Mouse (Mus musculus) stomach, embryonic 15.5 days (tissue): ENCODE results near the gene Utp15. TPM values are rescaled to one million over a fixed set of nuclear protein-coding genes. Genes with fewer than 3 reads are reported as not detected.

ENCODE experiments used
- ATAC-seq: fragments of 200-750 bp; cut with Nextera tagmentation; 2 replicates; pipeline ENCODE4 v1.8.0; 2017; ENCODE audit warnings: low read depth, moderate number of reproducible peaks, moderate TSS enrichment; ENCODE audit not compliant: insufficient read depth, low FRiP score
- H3K27ac ChIP-seq: fragments of 300-500 bp; sonication (generic); 2 replicates; pipeline ENCODE4 v1.5.1; 2015; ENCODE audit warnings: mild to moderate bottlenecking, inconsistent platforms
- H3K27me3 ChIP-seq: fragments of 300-500 bp; sonication (generic); replicated peaks from 2 replicates; pipeline ENCODE4 v1.6.1; 2015; ENCODE audit warnings: inconsistent platforms
- H3K36me3 ChIP-seq: fragments of 300-500 bp; sonication (generic); 2 replicates; pipeline ENCODE4 v1.6.1; 2015; ENCODE audit warnings: inconsistent platforms
- H3K4me1 ChIP-seq: fragments of 300-500 bp; sonication (generic); 2 replicates; pipeline ENCODE4 v1.6.1; 2015; ENCODE audit warnings: inconsistent platforms
- H3K4me2 ChIP-seq: fragments of 300-500 bp; sonication (generic); 2 replicates; pipeline ENCODE4 v1.6.1; 2015; ENCODE audit warnings: mild to moderate bottlenecking, inconsistent platforms
- H3K4me3 ChIP-seq: fragments of 300-500 bp; sonication (generic); replicated peaks from 2 replicates; pipeline ENCODE4 v1.5.1; 2015; ENCODE audit warnings: inconsistent platforms
- H3K9ac ChIP-seq: fragments of 300-500 bp; sonication (generic); 2 replicates; pipeline ENCODE4 v1.6.1; 2015; ENCODE audit warnings: inconsistent platforms
- H3K9me3 ChIP-seq: fragments of 300-500 bp; sonication (generic); 2 replicates; pipeline ENCODE4 v1.6.1; 2016; ENCODE audit warnings: inconsistent platforms
- WGBS: fragments of 180-500 bp; shearing (Covaris S2); methylation state at CpG from one replicate; pipeline ENCODE4 v1.1.7; 2015; 5-methylcytosine and 5-hydroxymethylcytosine counted together
- polyA plus RNA-seq: library from polyadenylated mRNA; unstranded; fragments of >200 nt; fragmentation: Nextera tagmentation; extraction: Ambion mirVana; gene quantifications from 2 replicates; pipeline ENCODE4 v1.2.1, GENCODE M21; 2015

Gene Utp15
- 30.1 TPM in 2 replicates for polyA plus RNA-seq

DNA sequence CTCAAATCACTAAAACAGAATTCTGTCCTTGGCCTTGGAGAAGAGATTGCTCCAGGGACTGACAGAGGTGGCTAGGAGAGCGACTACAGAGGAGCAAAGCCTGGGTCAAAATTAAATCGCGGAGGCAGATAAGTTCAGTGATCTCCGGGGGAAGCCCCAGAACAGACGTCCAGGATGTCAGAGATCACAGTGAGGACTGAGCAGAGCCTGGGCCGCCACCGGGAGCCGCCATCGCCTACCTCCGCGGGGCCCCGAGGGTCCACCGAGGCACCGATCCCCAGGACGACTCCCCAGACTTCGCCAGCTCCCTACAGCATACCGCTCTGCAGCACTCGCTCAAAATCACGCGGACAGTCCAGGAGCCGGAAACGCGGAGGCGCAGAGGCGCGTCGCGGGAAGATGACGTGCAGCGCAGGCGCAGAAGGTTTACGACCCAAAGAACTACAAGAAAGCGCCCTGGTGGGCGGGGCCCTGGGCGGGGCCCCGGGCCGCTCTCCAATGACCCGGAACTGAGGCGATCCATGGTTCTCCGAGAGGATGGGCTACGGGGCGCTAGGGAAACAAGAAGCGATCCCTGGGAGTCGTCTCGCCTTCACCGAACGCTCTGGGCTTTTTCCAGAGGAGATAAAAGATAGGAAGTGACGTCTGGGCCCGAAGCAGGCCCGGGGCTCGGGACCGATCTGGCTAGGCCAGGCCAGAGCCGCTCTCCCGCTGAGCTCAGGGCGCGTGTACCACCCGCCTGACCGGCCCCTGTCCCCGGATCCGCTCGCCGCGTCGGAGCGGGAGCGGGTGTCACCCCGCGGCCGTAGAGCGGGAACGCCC is at the start of gene Utp15, which contains the start of gene Ankra2:
Gene Utp15, minus strand, starts transcription at position 406 of the 822 bp plus-strand sequence.
Gene Ankra2, plus strand, starts transcription at position 439 of the 822 bp plus-strand sequence.
- WGBS, result 0% methylated on average over 68 of the region's 71 CpGs

DNA sequence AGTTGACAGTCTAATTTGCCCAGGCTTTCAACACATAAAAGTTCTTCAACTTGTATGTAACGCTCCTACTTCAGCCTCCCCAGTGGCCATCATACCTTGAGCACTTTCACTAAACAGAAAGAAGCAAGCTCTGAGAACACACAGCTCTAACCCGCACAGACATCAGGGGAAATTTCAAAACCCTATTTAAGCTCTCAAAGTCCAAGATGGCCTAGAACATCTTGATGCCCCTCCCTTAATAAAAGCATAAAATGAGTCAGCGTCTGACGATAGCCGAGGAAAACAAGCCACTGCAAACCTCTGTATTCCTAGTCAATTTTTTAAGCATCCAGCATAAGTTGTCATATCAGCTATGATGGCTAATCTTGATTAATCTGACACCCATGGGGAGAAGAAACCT is 48.8 kb upstream of the Utp15 start:
- Histone ChIP-seq H3K27ac (no peak overlapping the region), H3K9me3 (no peaks in the 10 kb centered on the region), H3K4me3 (no peak overlapping the region), H3K4me1 (peaks cover 13% of the 10 kb centered on the region; the same call in 1 of the 2 replicates), H3K36me3 (peaks cover 25% of the 10 kb centered on the region), H3K4me2 (no peak overlapping the region), H3K27me3 (no peaks in the 10 kb centered on the region), H3K9ac (no peak overlapping the region)
- WGBS, result 89% methylated on average over 5 of the region's 5 CpGs
- no peak for ATAC-seq

More for the DNA sequence above, at the start of gene Utp15, which contains the start of gene Ankra2:
- Histone ChIP-seq H3K36me3 (peaks cover 9% of the 10 kb centered on the region), H3K4me2 (peak within 1 kb of the TSS; percentile 79), H3K9me3 (no peaks in the 10 kb centered on the region), H3K4me3 (peak within 1 kb of the TSS; percentile 89), H3K4me1 (peaks cover 13% of the 10 kb centered on the region; the same call in 1 of the 2 replicates), H3K27me3 (no peaks in the 10 kb centered on the region), H3K27ac (peak within 1 kb of the TSS; percentile 84), H3K9ac (peak within 1 kb of the TSS; percentile 82)
- peak; percentile 99 for ATAC-seq

DNA sequence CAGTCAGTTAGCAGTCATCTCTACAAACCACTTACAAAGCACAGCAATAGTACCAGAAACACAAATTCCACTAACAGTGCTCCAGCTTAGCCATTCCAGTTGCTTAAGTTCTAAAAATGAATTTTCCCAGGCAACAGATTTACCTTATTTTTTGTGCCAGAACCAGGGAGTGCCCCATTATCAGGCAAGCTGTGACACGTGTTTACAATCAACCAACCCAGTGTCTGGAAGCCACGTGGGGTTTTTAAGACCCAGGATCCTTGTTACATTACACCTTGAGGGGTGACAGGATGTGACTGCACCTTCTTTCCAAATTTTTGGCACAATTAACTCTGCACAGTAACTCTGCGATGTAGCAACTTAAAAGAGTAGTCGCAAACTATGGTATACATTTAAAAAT is 45.9 kb upstream of the Utp15 start:
- Histone ChIP-seq H3K4me1 (peaks cover 7% of the 10 kb centered on the region), H3K27ac (no peak overlapping the region), H3K4me2 (no peak overlapping the region), H3K9ac (no peak overlapping the region), H3K27me3 (no peaks in the 10 kb centered on the region), H3K36me3 (peaks cover 25% of the 10 kb centered on the region), H3K9me3 (no peaks in the 10 kb centered on the region), H3K4me3 (no peak overlapping the region)
- ATAC-seq, result no peak
- WGBS, result 82% methylated on average over 4 of the region's 4 CpGs

DNA sequence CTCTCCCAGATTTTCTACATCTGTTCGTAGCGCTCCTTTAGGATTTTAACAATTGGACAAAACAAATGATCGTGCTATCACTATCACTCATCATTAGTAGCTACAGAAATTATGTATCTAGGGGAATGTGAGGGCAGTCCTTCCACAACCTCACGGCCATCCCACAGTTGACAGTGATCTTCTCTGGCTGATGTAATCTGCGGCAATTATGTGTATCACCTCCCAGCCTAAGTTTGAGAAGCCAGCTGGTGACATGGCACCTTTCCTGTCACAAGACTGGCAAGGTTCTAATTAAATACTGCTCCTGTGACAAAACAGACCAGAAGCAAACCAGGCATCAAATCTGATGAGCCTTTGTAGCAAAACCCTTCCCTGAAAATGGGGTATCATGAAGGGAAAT is 45.2 kb upstream of the Utp15 start:
- Histone ChIP-seq H3K4me1 (peaks cover 7% of the 10 kb centered on the region), H3K27me3 (no peaks in the 10 kb centered on the region), H3K36me3 (peaks cover 24% of the 10 kb centered on the region), H3K9ac (no peak overlapping the region), H3K9me3 (no peaks in the 10 kb centered on the region), H3K27ac (no peak overlapping the region), H3K4me2 (no peak overlapping the region), H3K4me3 (no peak overlapping the region)
- no peak for ATAC-seq
- 64% methylated on average over 5 of the region's 5 CpGs for WGBS

DNA sequence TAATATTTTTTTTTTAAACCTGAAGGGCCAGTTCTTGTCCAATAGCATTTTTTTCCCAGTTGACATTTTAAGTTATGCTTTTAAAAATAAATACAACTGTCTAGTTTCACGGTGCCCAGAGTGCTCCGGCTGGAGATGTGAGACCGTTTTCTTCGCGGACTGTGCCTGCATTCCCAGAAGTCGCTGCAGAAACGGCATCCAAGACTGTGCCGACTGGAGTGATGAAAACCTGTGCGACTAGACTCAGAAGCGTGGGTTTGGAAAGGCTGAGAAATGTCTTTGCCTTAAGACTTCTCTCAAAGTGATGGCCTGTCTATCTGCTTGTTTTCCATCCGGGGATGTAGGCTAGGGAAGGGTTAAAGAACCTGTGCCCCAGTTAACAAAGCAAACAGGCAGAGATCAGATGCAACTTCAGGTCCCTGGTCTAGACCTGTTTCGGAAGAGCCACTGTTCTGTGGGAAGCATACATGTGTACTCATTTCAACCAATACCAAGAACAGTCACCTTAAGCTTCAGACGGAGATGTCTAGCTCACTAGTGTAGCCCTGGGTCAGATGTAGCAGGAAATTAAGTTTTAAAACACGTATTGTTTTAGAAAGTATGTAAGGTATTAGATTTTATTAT is 44.1 kb upstream of the Utp15 start:
- Histone ChIP-seq H3K4me2 (peak overlapping the region; percentile 16; the same call in 1 of the 2 replicates), H3K9me3 (no peaks in the 10 kb centered on the region), H3K27me3 (no peaks in the 10 kb centered on the region), H3K27ac (peak overlapping the region; percentile 28; the same call in 1 of the 2 replicates), H3K4me3 (no peak overlapping the region), H3K4me1 (peaks cover 7% of the 10 kb centered on the region), H3K9ac (no peak overlapping the region), H3K36me3 (peaks cover 19% of the 10 kb centered on the region)
- WGBS, result 27% methylated on average over 14 of the region's 14 CpGs
- no peak for ATAC-seq

DNA sequence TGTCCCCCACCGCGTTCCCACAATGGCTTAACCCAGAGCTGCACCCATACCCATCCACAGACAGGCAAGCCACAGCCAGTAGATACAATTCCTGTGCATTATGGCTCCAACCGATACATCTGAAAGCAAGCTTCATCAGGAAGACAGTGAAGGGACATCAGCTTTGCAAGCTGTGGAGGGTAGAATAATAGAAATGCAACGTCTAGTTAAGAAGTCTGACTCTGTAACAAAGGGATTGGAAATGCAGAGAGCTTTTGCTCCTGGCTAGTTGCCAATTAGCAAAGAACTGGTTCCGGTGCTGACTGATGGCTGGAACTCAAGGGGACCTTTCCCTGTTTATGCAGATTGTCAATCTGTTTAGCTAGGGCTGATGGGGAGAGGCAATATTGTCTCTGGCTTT is 43.6 kb upstream of the Utp15 start:
- Histone ChIP-seq H3K27me3 (no peaks in the 10 kb centered on the region), H3K4me2 (no peak overlapping the region), H3K4me1 (peaks cover 7% of the 10 kb centered on the region), H3K27ac (no peak overlapping the region), H3K36me3 (peaks cover 14% of the 10 kb centered on the region), H3K4me3 (no peak overlapping the region), H3K9me3 (no peaks in the 10 kb centered on the region), H3K9ac (no peak overlapping the region)
- 34% methylated on average over 5 of the region's 5 CpGs for WGBS
- no peak for ATAC-seq

DNA sequence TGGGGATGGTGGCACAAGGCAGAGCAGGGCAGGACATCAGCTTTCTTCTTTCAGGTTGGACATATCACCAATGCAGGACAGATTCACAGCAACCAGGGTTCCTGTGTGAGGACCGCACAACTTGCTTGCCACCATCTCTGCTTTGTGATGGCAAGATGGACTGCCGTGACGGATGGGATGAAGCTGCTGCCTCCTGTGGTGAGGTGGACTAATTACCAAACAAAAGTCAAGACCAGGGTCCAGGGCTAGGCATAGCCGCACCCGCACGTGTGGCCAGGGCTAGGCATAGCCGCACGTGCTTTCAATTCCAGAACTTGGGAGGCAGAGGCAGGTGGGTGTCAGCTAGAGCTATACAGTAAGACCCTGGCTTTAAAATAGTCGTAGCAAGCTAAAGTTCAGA is 42.4 kb upstream of the Utp15 start:
- Histone ChIP-seq H3K27me3 (no peaks in the 10 kb centered on the region), H3K36me3 (peaks cover 10% of the 10 kb centered on the region), H3K4me2 (no peak overlapping the region), H3K9me3 (no peaks in the 10 kb centered on the region), H3K4me3 (no peak overlapping the region), H3K27ac (no peak overlapping the region), H3K4me1 (peaks cover 7% of the 10 kb centered on the region), H3K9ac (no peak overlapping the region)
- WGBS, result 87% methylated on average over 9 of the region's 9 CpGs
- no peak for ATAC-seq

DNA sequence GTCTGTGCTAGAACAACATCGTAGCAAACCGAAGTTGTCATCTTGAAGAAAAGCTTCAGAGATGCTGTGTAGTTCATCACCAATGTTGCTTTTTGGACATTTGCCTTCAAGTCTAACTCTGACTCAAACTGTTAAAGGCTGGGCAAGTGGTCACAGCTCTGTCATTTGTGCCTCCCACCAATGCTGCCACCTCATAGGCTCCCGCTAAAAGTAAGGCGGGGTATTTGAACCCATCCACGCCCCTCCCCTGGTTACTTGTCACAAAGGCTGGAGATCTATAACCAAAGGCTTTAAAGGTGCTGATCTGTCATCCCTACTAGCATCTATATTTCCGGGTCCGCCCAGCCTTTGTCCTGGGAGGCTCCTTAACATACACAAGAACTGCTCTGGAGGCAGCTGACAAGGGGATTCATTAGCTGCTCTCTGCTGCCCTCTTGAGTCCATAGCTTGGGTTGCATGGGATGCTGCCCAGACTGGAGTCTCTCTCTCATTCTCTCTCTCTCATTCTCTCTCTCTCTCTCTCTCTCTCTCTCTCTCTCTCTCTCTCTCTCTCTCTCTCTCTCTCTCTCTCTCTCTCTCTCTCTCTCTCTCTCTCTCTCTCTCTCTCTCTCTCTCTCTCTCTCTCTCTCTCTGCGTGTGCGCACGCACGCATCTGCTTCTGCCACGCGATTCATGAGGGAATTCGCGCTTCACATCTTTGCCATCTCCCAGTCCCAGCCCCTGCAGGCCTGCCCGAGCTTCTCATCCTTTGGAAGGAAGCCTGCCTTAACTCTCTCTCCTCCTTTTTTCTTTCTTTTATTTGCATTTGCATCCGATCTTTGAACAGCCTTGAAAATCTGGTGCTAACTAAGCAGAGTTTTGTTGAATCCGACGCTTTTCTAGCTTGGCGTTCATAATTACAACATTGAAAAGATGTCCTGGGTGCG is 36.3 kb upstream of the Utp15 start:
- no peak overlapping the region for H3K9ac ChIP-seq
- H3K27ac ChIP-seq, result 0 out of 2 replicates have a peak overlapping the region, but pooled peaks have one; percentile 17
- peak overlapping the region; percentile 34 for H3K4me2 ChIP-seq
- no peaks in the 10 kb centered on the region for H3K36me3 ChIP-seq
- no peaks in the 10 kb centered on the region for H3K9me3 ChIP-seq
- no peaks in the 10 kb centered on the region for H3K27me3 ChIP-seq
- H3K4me1 ChIP-seq, result no peaks in the 10 kb centered on the region
- H3K4me3 ChIP-seq, result no peak overlapping the region
- peak; percentile 81 for ATAC-seq
- 51% methylated on average over 21 of the region's 21 CpGs for WGBS

DNA sequence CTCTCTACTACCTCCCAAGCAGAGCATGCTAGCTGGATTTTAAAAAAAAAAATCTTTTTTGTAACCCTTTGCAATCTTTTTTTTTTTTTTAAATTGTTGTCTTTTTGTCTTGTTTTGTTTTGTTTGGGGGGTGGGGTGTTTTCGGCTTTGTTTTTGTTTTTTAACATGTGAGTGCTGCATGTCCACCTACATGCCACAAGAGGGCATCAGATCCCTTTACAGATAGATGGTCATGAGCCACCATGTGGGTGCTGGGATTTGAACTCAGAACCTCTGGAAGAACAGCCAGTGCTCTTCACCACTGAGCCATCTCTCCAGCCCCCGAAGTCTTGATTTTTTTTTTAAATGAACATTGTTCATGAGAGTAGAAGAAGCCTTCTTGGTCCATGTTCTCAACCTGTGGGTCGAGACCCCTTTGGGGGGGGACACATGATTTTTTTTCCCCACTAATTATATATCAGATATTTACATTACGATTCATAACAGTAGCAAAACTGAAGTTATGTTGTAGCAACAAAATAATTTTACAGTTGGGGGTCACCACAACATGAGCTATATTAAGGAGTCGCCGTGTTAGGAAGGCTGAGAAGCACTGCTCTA is 35.1 kb upstream of the Utp15 start:
- Histone ChIP-seq H3K36me3 (no peaks in the 10 kb centered on the region), H3K9me3 (no peaks in the 10 kb centered on the region), H3K27ac (no peak overlapping the region), H3K27me3 (no peaks in the 10 kb centered on the region), H3K9ac (no peak overlapping the region), H3K4me1 (no peaks in the 10 kb centered on the region), H3K4me2 (no peak overlapping the region), H3K4me3 (no peak overlapping the region)
- ATAC-seq, result no peak
- WGBS, result 87% methylated on average over 6 of the region's 6 CpGs

DNA sequence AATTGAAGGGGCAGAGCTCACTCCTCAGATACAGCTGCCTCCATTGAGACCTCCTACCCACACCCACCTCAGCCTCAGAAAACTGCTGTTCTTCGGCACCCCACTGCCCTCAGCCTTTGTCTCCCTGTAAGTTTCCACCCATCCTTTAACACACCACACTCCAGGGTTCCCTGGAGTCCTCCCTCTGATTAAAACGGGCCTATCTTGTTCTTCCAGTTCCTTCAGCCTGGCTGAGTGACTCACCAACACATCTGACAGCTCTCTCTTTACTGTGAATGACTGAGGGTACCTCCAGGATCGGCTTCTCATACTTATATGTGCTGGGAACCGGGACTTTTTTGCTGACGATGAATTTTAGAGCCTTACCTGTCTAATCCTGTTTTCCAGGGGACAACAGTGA is 33.2 kb upstream of the Utp15 start:
- WGBS, result 40% methylated on average over 5 of the region's 5 CpGs
- Histone ChIP-seq H3K4me3 (no peak overlapping the region), H3K27ac (peak overlapping the region; percentile 69), H3K27me3 (no peaks in the 10 kb centered on the region), H3K36me3 (no peaks in the 10 kb centered on the region), H3K9ac (no peak overlapping the region), H3K9me3 (no peaks in the 10 kb centered on the region), H3K4me2 (no peak overlapping the region), H3K4me1 (no peaks in the 10 kb centered on the region)
- peak; percentile 65 for ATAC-seq

DNA sequence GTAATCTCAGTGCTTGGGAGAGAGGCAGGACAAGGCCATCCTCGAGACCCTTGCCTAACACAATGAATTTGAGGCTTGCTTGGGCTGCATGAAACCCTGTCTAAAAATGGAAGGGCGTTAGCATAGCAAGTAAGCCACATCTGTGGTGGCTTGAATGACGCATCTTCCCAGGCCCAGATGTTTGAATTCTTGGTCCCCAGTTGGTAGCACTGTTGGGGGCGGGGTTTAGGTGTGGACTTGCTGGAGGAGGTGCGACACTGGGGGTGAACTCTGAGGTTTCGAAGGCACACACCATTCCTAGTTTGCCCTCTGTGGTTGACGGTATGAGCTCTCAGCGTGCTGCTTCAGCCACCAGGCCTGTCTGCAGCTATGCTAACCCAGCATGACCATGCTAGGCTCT is 28.9 kb upstream of the Utp15 start:
- WGBS, result 81% methylated on average over 8 of the region's 8 CpGs
- no peak overlapping the region for H3K4me2 ChIP-seq
- no peak overlapping the region for H3K27ac ChIP-seq
- H3K4me3 ChIP-seq, result no peak overlapping the region
- H3K36me3 ChIP-seq, result no peaks in the 10 kb centered on the region
- H3K9ac ChIP-seq, result no peak overlapping the region
- no peaks in the 10 kb centered on the region for H3K27me3 ChIP-seq
- no peaks in the 10 kb centered on the region for H3K4me1 ChIP-seq
- no peaks in the 10 kb centered on the region for H3K9me3 ChIP-seq
- ATAC-seq, result no peak
